10 mouse cellular contexts compared by ENCODE assay signal in genomic region chr2:13596965-13597656, GRCm38 (mm10). TPM values are rescaled to one million over a fixed set of nuclear protein-coding genes. Genes with fewer than 3 reads are reported as not detected.
DNase-seq lines count a peak whose midpoint lies in the region; ATAC-seq and TF ChIP-seq lines count a peak whose summit lies in the region.
"Had no signal": no experiment of that assay in that cellular context is flagged by ENCODE, and none has a peak within 500 bp of the region (broad histone marks: within the 10 kb centered on the region; RNA-seq: fewer than 3 reads in every experiment).

No protein-coding gene starts in this region.

- no peak for ATAC-seq in embryonic facial prominence, embryonic 11.5 days (replicated peaks; ENCODE audit: insufficient number of reproducible peaks, low FRiP score, low TSS enrichment, low read depth)
- ATAC-seq in liver, embryonic 12.5 days, result no peak

- peak; percentile 22 for DNase-seq in embryonic facial prominence, embryonic 11.5 days (ENCODE audit: low spot score)
- no peak for DNase-seq in embryonic facial prominence, embryonic 10.5 days (ENCODE audit: low spot score)
- DNase-seq in liver, adult 2 months (ENCODE audit: extremely low read depth, low read depth, low spot score), result no peak
- peak; percentile 14 for DNase-seq in MEL-GATA-1-ER (ENCODE audit: extremely low read depth, low read depth)
- peak; percentile 52 for DNase-seq in lung, postnatal 36 days
- no peak for DNase-seq in layer of hippocampus, adult 8-10 months (ENCODE audit: low spot score in 2 of 2)
- DNase-seq in spleen, postnatal 14 days (ENCODE audit: low spot score in 2 of 2), result no peak

- no peaks in the 10 kb centered on the region for H3K27me3 ChIP-seq in embryonic facial prominence, embryonic 11.5 days (ENCODE audit: control insufficient read depth, insufficient read depth, low read length)
- no peaks in the 10 kb centered on the region for H3K27me3 ChIP-seq in embryonic facial prominence, embryonic 10.5 days (replicated peaks; ENCODE audit: low read depth, poor library complexity, severe bottlenecking)
- H3K27me3 ChIP-seq in liver, adult 2 months (ENCODE audit: control insufficient read depth, insufficient read depth, low read length), result no peaks in the 10 kb centered on the region
- no peaks in the 10 kb centered on the region for H3K27me3 ChIP-seq in liver, embryonic 12.5 days (replicated peaks)
- H3K27me3 ChIP-seq: heart, embryonic 15.5 days; liver, embryonic 15.5 days had no signal

- no peak overlapping the region for H3K27ac ChIP-seq in embryonic facial prominence, embryonic 11.5 days (replicated peaks; ENCODE audit: low read depth, low read length)
- H3K27ac ChIP-seq in embryonic facial prominence, embryonic 10.5 days (replicated peaks), result no peak overlapping the region
- H3K27ac ChIP-seq in liver, adult 2 months (replicated peaks; ENCODE audit: insufficient read depth, low read depth, low read length), result no peak overlapping the region
- no peak overlapping the region for H3K27ac ChIP-seq in liver, embryonic 12.5 days
- H3K27ac ChIP-seq: heart, embryonic 15.5 days; liver, embryonic 15.5 days had no signal

- TF ChIP-seq POLR2A in liver, adult 2 months (IDR thresholded peaks at IDR 0.05; ENCODE audit: extremely low read depth, insufficient read depth, low read length), result no peak

- H3K4me2 ChIP-seq in embryonic facial prominence, embryonic 11.5 days (ENCODE audit: low read depth, low read length), result no peak overlapping the region
- H3K4me2 ChIP-seq in liver, embryonic 12.5 days, result no peak overlapping the region
- H3K4me2 ChIP-seq: heart, embryonic 15.5 days; liver, embryonic 15.5 days had no signal

- H3K79me2 ChIP-seq in liver, adult 2 months (ENCODE audit: control insufficient read depth, insufficient read depth, low read length), result no peaks in the 10 kb centered on the region

- H3K9ac ChIP-seq in embryonic facial prominence, embryonic 11.5 days (replicated peaks; ENCODE audit: low read length), result no peak overlapping the region
- no peak overlapping the region for H3K9ac ChIP-seq in liver, adult 2 months (ENCODE audit: low read depth, low read length)
- no peak overlapping the region for H3K9ac ChIP-seq in liver, embryonic 12.5 days
- H3K9ac ChIP-seq: heart, embryonic 15.5 days; liver, embryonic 15.5 days had no signal

- no peaks in the 10 kb centered on the region for H3K36me3 ChIP-seq in embryonic facial prominence, embryonic 11.5 days (replicated peaks; ENCODE audit: control insufficient read depth, insufficient read depth, low read depth, low read length)
- H3K36me3 ChIP-seq in embryonic facial prominence, embryonic 10.5 days (replicated peaks), result no peaks in the 10 kb centered on the region
- H3K36me3 ChIP-seq in liver, adult 2 months (ENCODE audit: control insufficient read depth, insufficient read depth, low read length), result no peaks in the 10 kb centered on the region
- H3K36me3 ChIP-seq in liver, embryonic 12.5 days, result no peaks in the 10 kb centered on the region
- H3K36me3 ChIP-seq: heart, embryonic 15.5 days; liver, embryonic 15.5 days had no signal

- 97% methylated on average over 1 of the region's 1 CpGs for WGBS in embryonic facial prominence, embryonic 11.5 days
- WGBS in embryonic facial prominence, embryonic 10.5 days, result 86% methylated on average over 1 of the region's 1 CpGs
- 88% methylated on average over 1 of the region's 1 CpGs for WGBS in liver, adult 2 months
- 74% methylated on average over 1 of the region's 1 CpGs for WGBS in liver, embryonic 12.5 days (ENCODE audit: insufficient replicate concordance)

- H3K9me3 ChIP-seq in embryonic facial prominence, embryonic 11.5 days (replicated peaks; ENCODE audit: control insufficient read depth, low read length), result no peaks in the 10 kb centered on the region
- no peaks in the 10 kb centered on the region for H3K9me3 ChIP-seq in embryonic facial prominence, embryonic 10.5 days
- no peaks in the 10 kb centered on the region for H3K9me3 ChIP-seq in liver, embryonic 12.5 days (replicated peaks)
- H3K9me3 ChIP-seq: heart, embryonic 15.5 days; liver, embryonic 15.5 days had no signal

- no peak overlapping the region for H3K4me3 ChIP-seq in embryonic facial prominence, embryonic 11.5 days (ENCODE audit: low read depth, low read length)
- H3K4me3 ChIP-seq in embryonic facial prominence, embryonic 10.5 days, result no peak overlapping the region
- H3K4me3 ChIP-seq in liver, adult 2 months (ENCODE audit: insufficient read depth, low read depth, low read length), result no peak overlapping the region
- no peak overlapping the region for H3K4me3 ChIP-seq in liver, embryonic 12.5 days
- H3K4me3 ChIP-seq: heart, embryonic 15.5 days; liver, embryonic 15.5 days had no signal

- TF ChIP-seq CTCF in liver, adult 2 months (IDR thresholded peaks at IDR 0.05; ENCODE audit: low read depth, low read length), result peak; percentile 11; the same call in 1 of the 2 replicates

- no peaks in the 10 kb centered on the region for H3K4me1 ChIP-seq in embryonic facial prominence, embryonic 11.5 days (ENCODE audit: control insufficient read depth, insufficient read depth, low read length)
- no peaks in the 10 kb centered on the region for H3K4me1 ChIP-seq in embryonic facial prominence, embryonic 10.5 days
- no peaks in the 10 kb centered on the region for H3K4me1 ChIP-seq in liver, adult 2 months (ENCODE audit: control insufficient read depth, insufficient read depth, low read length)
- H3K4me1 ChIP-seq in liver, embryonic 12.5 days, result no peaks in the 10 kb centered on the region
- H3K4me1 ChIP-seq: heart, embryonic 15.5 days; liver, embryonic 15.5 days had no signal

RNA-seq across cellular contexts. Expression of gene Vim, which starts 23.4 kb away (rescaled TPM):
- 682 and 719 TPM in 2 replicates for polyA plus RNA-seq in embryonic facial prominence, embryonic 11.5 days (2014; fragmentation: Nextera tagmentation; extraction: Ambion mirVana)
- 433 and 466 TPM in 2 replicates for polyA plus RNA-seq in embryonic facial prominence, embryonic 10.5 days (2016; fragmentation: Nextera tagmentation; extraction: Ambion mirVana)
- total RNA-seq in liver, adult 2 months (2014; rRNA removed), result 18.4 and 23.3 TPM in 2 replicates
- 25.4 and 34.6 TPM in 2 replicates for polyA plus RNA-seq in liver, adult 2 months (2012; rRNA removed)
- polyA plus RNA-seq in liver, embryonic 12.5 days (2016; fragmentation: Nextera tagmentation; extraction: Ambion mirVana), result 114 and 120 TPM in 2 replicates
- 100 to 1,000 TPM in 2 of 4 experiments, 10 to 100 TPM in 2; 51.2 to 185 (median 99.0) TPM for total RNA-seq in layer of hippocampus, adult 8-10 months (2022)

RNA-seq across cellular contexts. Expression of gene Trdmt1, which starts 52.6 kb away (rescaled TPM):
- polyA plus RNA-seq in embryonic facial prominence, embryonic 11.5 days (2014; fragmentation: Nextera tagmentation; extraction: Ambion mirVana), result 8.7 and 8.8 TPM in 2 replicates
- polyA plus RNA-seq in embryonic facial prominence, embryonic 10.5 days (2016; fragmentation: Nextera tagmentation; extraction: Ambion mirVana), result 7.5 TPM in 2 replicates
- 2.7 and 3.9 TPM in 2 replicates for total RNA-seq in liver, adult 2 months (2014; rRNA removed)
- 0.68 and 0.83 TPM in 2 replicates for polyA plus RNA-seq in liver, adult 2 months (2012; rRNA removed)
- polyA plus RNA-seq in liver, embryonic 12.5 days (2016; fragmentation: Nextera tagmentation; extraction: Ambion mirVana), result 6.3 and 6.6 TPM in 2 replicates
- total RNA-seq in layer of hippocampus, adult 8-10 months (2022), result 1 to 10 TPM; 4.7 to 7.8 (median 5.4) TPM

Comparison
In these comparisons a context has a peak if more than half of its experiments do, and no peak if none do; other contexts are left out.
1. DNase-seq: peak in embryonic facial prominence, embryonic 11.5 days (single experiment), MEL-GATA-1-ER (single experiment) and lung, postnatal 36 days (single experiment); none in embryonic facial prominence, embryonic 10.5 days (single experiment), liver, adult 2 months (single experiment), layer of hippocampus, adult 8-10 months (0 of 2) and spleen, postnatal 14 days (0 of 2).